Mouse (Mus musculus) lung, adult 2 months (tissue): ENCODE results near the gene Prkg1.

Experiments used
- CTCF ChIP-seq: fragments of 200-500 bp; IDR thresholded peaks from 2 replicates; pipeline ENCODE4 v1.5.1; 2011; ENCODE audit warnings: mild to moderate bottlenecking, low read length, control low read depth; ENCODE audit not compliant: insufficient read depth
- POLR2A ChIP-seq: fragments of 200-500 bp; IDR thresholded peaks from 2 replicates; pipeline ENCODE4 v1.6.1; 2011; ENCODE audit warnings: low read depth, mild to moderate bottlenecking, control low read depth, low read length, borderline replicate concordance; ENCODE audit errors: extremely low read depth

GRCm38 (mm10) chr19:31602578-31602977 lies 162.3 kb downstream of the Prkg1 start:
- TF ChIP-seq POLR2A = no peak
- TF ChIP-seq CTCF = no peak
